Mouse (Mus musculus) G1E (cell line): ENCODE results near the gene Asl.

ENCODE experiments used
- CTCF ChIP-seq: IDR thresholded peaks from 2 replicates; pipeline ENCODE4 v1.5.1; 2012; ENCODE audit warnings: low read depth, low read length, inconsistent platforms, mixed read lengths
- GATA1 ChIP-seq: IDR thresholded peaks from 2 replicates; pipeline ENCODE4 v1.6.1; 2012; ENCODE audit warnings: borderline replicate concordance, low read length, inconsistent platforms, mixed read lengths
- GATA2 ChIP-seq: IDR thresholded peaks from 2 replicates; pipeline ENCODE4 v1.6.1; 2012; ENCODE audit warnings: low read depth, low read length, inconsistent platforms, borderline replicate concordance
- POLR2AphosphoS5 ChIP-seq: IDR thresholded peaks from 2 replicates; pipeline ENCODE4 v1.6.1; 2012; ENCODE audit warnings: low read depth, low read length, inconsistent platforms; ENCODE audit not compliant: insufficient replicate concordance
- TAL1 ChIP-seq: conservative IDR thresholded peaks from 2 replicates; pipeline ENCODE4 v1.6.1; 2012; ENCODE audit warnings: low read depth, low read length, inconsistent platforms, mixed read lengths

GRCm38 (mm10) chr5:130055688-130056087, 26.6 kb upstream of the Asl start:
- TF ChIP-seq CTCF (no peak), TAL1 (no peak), GATA2 (no peak), POLR2AphosphoS5 (no peak), GATA1 (no peak)
